Mouse (Mus musculus): ENCODE results near the gene Tuba1a.

GRCm38 (mm10) chr15:98943133-98943532, 10.4 kb downstream of the Tuba1a start:
- no peak for TF ChIP-seq CTCF (IDR thresholded peaks at IDR 0.05)
- TF ChIP-seq EP300 (IDR thresholded peaks at IDR 0.05): no peak

Data from lung, postnatal 0 days (tissue).